Mouse (Mus musculus) small intestine, adult 2 months (tissue): ENCODE data around the gene Git2. TPM values are rescaled to one million over a fixed set of nuclear protein-coding genes. Genes with fewer than 3 reads are reported as not detected.

Experiments
- H3K27ac ChIP-seq: fragments of 200-500 bp; 2 replicates; pipeline ENCODE4 v1.5.1; 2012; ENCODE audit warnings: low read depth, low read length, control low read depth, inconsistent platforms; ENCODE audit not compliant: insufficient read depth
- H3K27me3 ChIP-seq: fragments of 200-500 bp; 2 replicates; pipeline ENCODE4 v1.6.1; 2012; ENCODE audit warnings: mild to moderate bottlenecking, moderate library complexity, low read length, inconsistent platforms; ENCODE audit not compliant: control insufficient read depth, insufficient read depth
- H3K36me3 ChIP-seq: fragments of 200-500 bp; 2 replicates; pipeline ENCODE4 v1.6.1; 2012; ENCODE audit warnings: mild to moderate bottlenecking, low read length, control low read depth, inconsistent platforms; ENCODE audit not compliant: control insufficient read depth, insufficient read depth
- H3K4me1 ChIP-seq: fragments of 200-500 bp; 2 replicates; pipeline ENCODE4 v1.6.1; 2012; ENCODE audit warnings: low read length, inconsistent platforms, mixed read lengths; ENCODE audit not compliant: control insufficient read depth, insufficient read depth, insufficient read length
- H3K4me3 ChIP-seq: fragments of 200-500 bp; 2 replicates; pipeline ENCODE4 v1.5.1; 2012; ENCODE audit warnings: low read depth, mild to moderate bottlenecking, control low read depth, inconsistent platforms, low read length, moderate library complexity
- CTCF ChIP-seq: fragments of 200-500 bp; IDR thresholded peaks from 2 replicates; pipeline ENCODE4 v1.5.1; 2012; ENCODE audit warnings: low read depth, mild to moderate bottlenecking, control low read depth, inconsistent platforms, low read length, moderate library complexity, mixed read lengths; ENCODE audit not compliant: insufficient replicate concordance, insufficient read length; ENCODE audit errors: extremely low read depth
- POLR2A ChIP-seq: fragments of 200-500 bp; IDR thresholded peaks from 2 replicates; pipeline ENCODE4 v1.6.1; 2012; ENCODE audit warnings: low read depth, mild to moderate bottlenecking, control low read depth, inconsistent platforms, low read length, moderate library complexity
- WGBS: fragments of 180-500 bp; shearing (Covaris S2); methylation state at CpG from one replicate; pipeline ENCODE4 v1.1.7; 2018; 5-methylcytosine and 5-hydroxymethylcytosine counted together
- polyA plus RNA-seq: library from polyadenylated mRNA; depleted of rRNA; stranded (reverse); fragments of >200 nt; gene quantifications from 2 replicates; pipeline ENCODE4 v1.2.3, GENCODE M21; 2012

The Git2 gene
- polyA plus RNA-seq, 1 experiment: 25.1 TPM

GRCm38 (mm10) chr5:114764812-114765735 is 10.2 kb downstream of the Git2 start:
- TF ChIP-seq POLR2A (no peak), CTCF (no peak)
- Histone ChIP-seq H3K4me3 (no peak overlapping the region), H3K27me3 (no peaks in the 10 kb centered on the region), H3K4me1 (no peaks in the 10 kb centered on the region), H3K27ac (no peak overlapping the region), H3K36me3 (peaks cover 50% of the 10 kb centered on the region)
- WGBS: 89% methylated on average over 18 of the region's 18 CpGs

DNA sequence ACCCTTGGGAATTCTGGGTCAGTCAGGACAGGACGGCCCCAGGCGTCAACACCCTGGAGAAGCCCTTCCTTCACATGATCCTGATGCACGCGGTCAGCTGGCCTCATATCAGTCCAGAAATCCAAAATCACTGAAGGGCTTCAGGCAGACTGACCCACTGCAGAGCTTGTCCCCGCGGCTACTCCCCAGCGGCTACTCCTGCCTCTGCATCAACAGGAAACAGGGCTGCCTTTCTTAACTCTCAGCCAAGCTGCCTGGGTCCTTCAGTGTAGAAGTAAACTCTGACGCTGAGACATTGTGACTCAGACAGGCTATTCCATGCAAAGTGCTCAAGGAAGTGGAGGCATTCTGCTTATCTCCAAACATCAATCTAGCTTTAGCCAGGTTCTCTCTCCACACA is 13.3 kb downstream of the Git2 start:
- WGBS: 82% methylated on average over 8 of the region's 8 CpGs
- peaks cover 63% of the 10 kb centered on the region for H3K36me3 ChIP-seq
- H3K27ac ChIP-seq: no peak overlapping the region
- H3K27me3 ChIP-seq: no peaks in the 10 kb centered on the region
- no peak for TF ChIP-seq CTCF
- no peak for TF ChIP-seq POLR2A
- H3K4me1 ChIP-seq: no peaks in the 10 kb centered on the region; the same call in 1 of the 2 replicates
- no peak overlapping the region for H3K4me3 ChIP-seq

DNA sequence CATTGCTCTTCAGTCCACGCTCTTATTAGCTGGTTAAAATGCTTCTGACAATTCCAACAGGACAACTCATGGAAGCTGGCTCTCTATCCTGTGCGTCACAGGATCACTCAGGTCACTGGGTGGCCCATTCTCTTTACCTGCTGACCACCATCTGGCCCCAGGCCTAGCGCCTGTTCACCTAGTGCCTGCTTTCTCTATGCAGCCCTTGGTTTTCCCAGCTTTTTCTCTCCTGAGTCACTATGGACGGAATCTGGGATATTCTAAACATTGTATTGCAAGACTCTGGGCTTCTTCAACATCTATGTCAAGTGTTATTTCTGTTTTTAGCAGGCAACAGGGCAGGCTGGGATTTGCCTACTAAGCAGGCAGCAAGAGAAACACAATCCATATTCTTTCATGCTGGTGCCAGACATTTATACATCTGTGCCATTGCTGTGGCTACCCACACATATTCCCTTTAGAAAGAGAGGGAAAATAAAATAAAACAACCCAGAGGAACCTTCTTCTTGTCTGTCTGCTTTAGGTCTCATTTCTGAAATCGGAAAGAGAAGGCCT is 15.7 kb downstream of the Git2 start:
- H3K27ac ChIP-seq: no peak overlapping the region
- TF ChIP-seq POLR2A (no peak), CTCF (no peak)
- H3K27me3 ChIP-seq: no peaks in the 10 kb centered on the region
- 92% methylated on average over 5 of the region's 5 CpGs for WGBS
- no peaks in the 10 kb centered on the region; the same call in 1 of the 2 replicates for H3K4me1 ChIP-seq
- no peak overlapping the region for H3K4me3 ChIP-seq
- H3K36me3 ChIP-seq: peaks cover 56% of the 10 kb centered on the region

DNA sequence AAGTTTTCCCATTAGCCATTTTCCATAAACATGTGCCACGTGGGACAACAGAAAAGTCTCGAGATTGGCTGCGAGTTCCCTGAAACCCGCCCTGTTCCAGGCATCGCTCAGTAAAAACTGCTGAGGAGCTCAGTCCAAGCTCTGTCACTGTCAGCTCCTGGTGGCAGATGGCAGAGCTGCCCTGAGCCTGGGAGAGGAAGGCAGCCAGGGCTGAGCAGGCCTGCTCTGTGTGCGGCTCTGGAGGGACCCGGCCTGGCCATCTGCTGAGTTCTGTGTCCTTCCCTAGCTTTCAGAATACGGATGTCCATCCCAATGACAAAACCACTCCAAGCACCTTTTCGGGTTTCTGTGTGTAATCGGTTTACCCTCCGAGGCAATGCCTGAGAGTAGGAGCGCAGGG is 21.9 kb downstream of the Git2 start:
- Histone ChIP-seq H3K4me1 (no peaks in the 10 kb centered on the region; the same call in 1 of the 2 replicates), H3K4me3 (no peak overlapping the region), H3K27me3 (no peaks in the 10 kb centered on the region), H3K36me3 (peaks cover 58% of the 10 kb centered on the region), H3K27ac (no peak overlapping the region)
- no peak for TF ChIP-seq CTCF
- no peak for TF ChIP-seq POLR2A
- 91% methylated on average over 12 of the region's 12 CpGs for WGBS

GRCm38 (mm10) chr5:114752397-114752796 is 22.9 kb downstream of the Git2 start:
- Histone ChIP-seq H3K36me3 (peaks cover 62% of the 10 kb centered on the region), H3K4me1 (no peaks in the 10 kb centered on the region), H3K27ac (no peak overlapping the region), H3K27me3 (no peaks in the 10 kb centered on the region), H3K4me3 (no peak overlapping the region)
- TF ChIP-seq CTCF (no peak), POLR2A (no peak)
- WGBS: 89% methylated on average over 10 of the region's 10 CpGs

- Histone ChIP-seq H3K27ac (no peak overlapping the region), H3K36me3 (peaks cover 65% of the 10 kb centered on the region), H3K27me3 (no peaks in the 10 kb centered on the region), H3K4me1 (no peaks in the 10 kb centered on the region), H3K4me3 (no peak overlapping the region)
- TF ChIP-seq CTCF: no peak
- no peak for TF ChIP-seq POLR2A
- WGBS: 94% methylated on average over 10 of the region's 10 CpGs
These were observed 25.0 kb downstream of the Git2 start for GRCm38 (mm10) chr5:114750325-114750724.

DNA sequence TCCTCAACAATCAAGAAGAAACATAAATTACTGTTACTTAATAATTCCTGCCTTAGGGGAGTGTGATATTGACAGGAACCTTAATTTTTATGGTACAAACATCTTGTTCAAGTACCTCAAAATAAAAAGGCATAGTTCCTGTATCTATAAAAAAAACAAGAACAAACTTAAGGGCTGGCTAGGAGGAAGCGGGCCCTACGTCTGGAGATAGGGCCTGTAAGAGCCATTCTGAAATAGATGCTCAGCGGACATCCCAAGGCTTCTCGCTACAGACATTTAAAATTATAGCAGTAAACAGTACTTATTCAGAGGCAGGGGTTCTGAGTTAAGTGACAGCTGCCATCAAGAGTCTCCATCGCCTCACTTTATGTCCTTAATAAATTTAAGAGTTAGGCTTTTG is 27.8 kb downstream of the Git2 start:
- peaks cover 71% of the 10 kb centered on the region for H3K36me3 ChIP-seq
- no peaks in the 10 kb centered on the region for H3K4me1 ChIP-seq
- no peak overlapping the region for H3K4me3 ChIP-seq
- TF ChIP-seq CTCF (no peak), POLR2A (no peak)
- H3K27me3 ChIP-seq: no peaks in the 10 kb centered on the region
- no peak overlapping the region for H3K27ac ChIP-seq
- 91% methylated on average over 5 of the region's 5 CpGs for WGBS
